Mouse (Mus musculus): Measurements from ENCODE around the gene Exosc10. TPM values are rescaled to one million over a fixed set of nuclear protein-coding genes. Genes with fewer than 3 reads are reported as not detected.

Gene Exosc10
- polyA plus RNA-seq, 1 experiment = 53.7 TPM

- no peaks in the 10 kb centered on the region for H3K79me3 ChIP-seq (ENCODE audit: low read depth)
- peaks cover 13% of the 10 kb centered on the region for H3K36me3 ChIP-seq (ENCODE audit: control insufficient read depth, insufficient read depth)
- H3ac ChIP-seq (ENCODE audit: control insufficient read depth, insufficient read length, low read depth) = no peak overlapping the region
- TF ChIP-seq FOSL1 (IDR thresholded peaks at IDR 0.05; ENCODE audit: insufficient read depth, low read length, poor library complexity, severe bottlenecking) (no peak), MYOG (IDR thresholded peaks at IDR 0.05; ENCODE audit: control insufficient read depth, extremely low read depth, insufficient read length) (no peak), CEBPB (IDR thresholded peaks at IDR 0.05; ENCODE audit: low read depth) (no peak), USF1 (IDR thresholded peaks at IDR 0.05; ENCODE audit: low read depth) (no peak)
- no peaks in the 10 kb centered on the region for H3K79me2 ChIP-seq (ENCODE audit: control insufficient read depth, insufficient read depth)
- H3K27me3 ChIP-seq (ENCODE audit: control insufficient read depth, insufficient read depth, insufficient read length) = no peaks in the 10 kb centered on the region
- no peak overlapping the region for H3K4me3 ChIP-seq (ENCODE audit: insufficient read depth, poor library complexity, severe bottlenecking)
Observed at GRCm38 (mm10) chr4:148515313-148515712, 42.9 kb upstream of the Exosc10 start.

GRCm38 (mm10) chr4:148517809-148518208 is 40.4 kb upstream of the Exosc10 start:
- no peak overlapping the region for H3K4me3 ChIP-seq (ENCODE audit: insufficient read depth, poor library complexity, severe bottlenecking)
- H3K27me3 ChIP-seq (ENCODE audit: control insufficient read depth, insufficient read depth, insufficient read length) = no peaks in the 10 kb centered on the region
- peaks cover 13% of the 10 kb centered on the region for H3K36me3 ChIP-seq (ENCODE audit: control insufficient read depth, insufficient read depth)
- TF ChIP-seq FOSL1 (IDR thresholded peaks at IDR 0.05; ENCODE audit: insufficient read depth, low read length, poor library complexity, severe bottlenecking) = no peak
- TF ChIP-seq MAX (IDR thresholded peaks at IDR 0.05) = no peak
- TF ChIP-seq MYOD1 (IDR thresholded peaks at IDR 0.05; ENCODE audit: control insufficient read depth, insufficient read length, low read depth) = no peak
- TF ChIP-seq CTCF (IDR thresholded peaks at IDR 0.05; ENCODE audit: control insufficient read depth, insufficient read depth, insufficient read length) = no peak
- no peak for TF ChIP-seq CEBPB (IDR thresholded peaks at IDR 0.05; ENCODE audit: low read depth)
- TF ChIP-seq USF1 (IDR thresholded peaks at IDR 0.05; ENCODE audit: low read depth) = no peak
- no peak for TF ChIP-seq MYOG (IDR thresholded peaks at IDR 0.05; ENCODE audit: control insufficient read depth, extremely low read depth, insufficient read length)
- H3K79me2 ChIP-seq (ENCODE audit: control insufficient read depth, insufficient read depth) = no peaks in the 10 kb centered on the region
- H3K79me3 ChIP-seq (ENCODE audit: low read depth) = no peaks in the 10 kb centered on the region
- H3ac ChIP-seq (ENCODE audit: control insufficient read depth, insufficient read length, low read depth) = no peak overlapping the region

- TF ChIP-seq FOSL1 (IDR thresholded peaks at IDR 0.05; ENCODE audit: insufficient read depth, low read length, poor library complexity, severe bottlenecking) (no peak), USF1 (IDR thresholded peaks at IDR 0.05; ENCODE audit: low read depth) (no peak), CEBPB (IDR thresholded peaks at IDR 0.05; ENCODE audit: low read depth) (no peak), MAX (IDR thresholded peaks at IDR 0.05) (no peak), CTCF (IDR thresholded peaks at IDR 0.05; ENCODE audit: control insufficient read depth, insufficient read depth, insufficient read length) (no peak), MYOD1 (IDR thresholded peaks at IDR 0.05; ENCODE audit: control insufficient read depth, insufficient read length, low read depth) (no peak), MYOG (IDR thresholded peaks at IDR 0.05; ENCODE audit: control insufficient read depth, extremely low read depth, insufficient read length) (no peak)
- Histone ChIP-seq H3K79me2 (ENCODE audit: control insufficient read depth, insufficient read depth) (no peaks in the 10 kb centered on the region), H3K36me3 (ENCODE audit: control insufficient read depth, insufficient read depth) (peaks cover 13% of the 10 kb centered on the region), H3K4me3 (ENCODE audit: insufficient read depth, poor library complexity, severe bottlenecking) (no peak overlapping the region), H3ac (ENCODE audit: control insufficient read depth, insufficient read length, low read depth) (no peak overlapping the region), H3K79me3 (ENCODE audit: low read depth) (no peaks in the 10 kb centered on the region), H3K27me3 (ENCODE audit: control insufficient read depth, insufficient read depth, insufficient read length) (no peaks in the 10 kb centered on the region)
Observed at GRCm38 (mm10) chr4:148518235-148518795, 39.9 kb upstream of the Exosc10 start.

- no peaks in the 10 kb centered on the region for H3K27me3 ChIP-seq (ENCODE audit: control insufficient read depth, insufficient read depth, insufficient read length)
- TF ChIP-seq USF1 (IDR thresholded peaks at IDR 0.05; ENCODE audit: low read depth) (no peak), CTCF (IDR thresholded peaks at IDR 0.05; ENCODE audit: control insufficient read depth, insufficient read depth, insufficient read length) (no peak), CEBPB (IDR thresholded peaks at IDR 0.05; ENCODE audit: low read depth) (no peak), MYOD1 (IDR thresholded peaks at IDR 0.05; ENCODE audit: control insufficient read depth, insufficient read length, low read depth) (no peak), FOSL1 (IDR thresholded peaks at IDR 0.05; ENCODE audit: insufficient read depth, low read length, poor library complexity, severe bottlenecking) (no peak), MYOG (IDR thresholded peaks at IDR 0.05; ENCODE audit: control insufficient read depth, extremely low read depth, insufficient read length) (no peak), MAX (IDR thresholded peaks at IDR 0.05) (no peak)
- H3K36me3 ChIP-seq (ENCODE audit: control insufficient read depth, insufficient read depth) = peaks cover 25% of the 10 kb centered on the region
- no peaks in the 10 kb centered on the region for H3K79me3 ChIP-seq (ENCODE audit: low read depth)
- no peaks in the 10 kb centered on the region for H3K79me2 ChIP-seq (ENCODE audit: control insufficient read depth, insufficient read depth)
- H3ac ChIP-seq (ENCODE audit: control insufficient read depth, insufficient read length, low read depth) = no peak overlapping the region
- H3K4me3 ChIP-seq (ENCODE audit: insufficient read depth, poor library complexity, severe bottlenecking) = no peak overlapping the region
Observed at GRCm38 (mm10) chr4:148523538-148523937, 34.7 kb upstream of the Exosc10 start.

GRCm38 (mm10) chr4:148527158-148527910 is 30.9 kb upstream of the Exosc10 start:
- no peaks in the 10 kb centered on the region for H3K27me3 ChIP-seq (ENCODE audit: control insufficient read depth, insufficient read depth, insufficient read length)
- H3K79me3 ChIP-seq (ENCODE audit: low read depth) = no peaks in the 10 kb centered on the region
- H3ac ChIP-seq (ENCODE audit: control insufficient read depth, insufficient read length, low read depth) = no peak overlapping the region
- TF ChIP-seq MAX (IDR thresholded peaks at IDR 0.05) (no peak), FOSL1 (IDR thresholded peaks at IDR 0.05; ENCODE audit: insufficient read depth, low read length, poor library complexity, severe bottlenecking) (no peak), CTCF (IDR thresholded peaks at IDR 0.05; ENCODE audit: control insufficient read depth, insufficient read depth, insufficient read length) (no peak), USF1 (IDR thresholded peaks at IDR 0.05; ENCODE audit: low read depth) (no peak)
- H3K36me3 ChIP-seq (ENCODE audit: control insufficient read depth, insufficient read depth) = peaks cover 26% of the 10 kb centered on the region
- no peaks in the 10 kb centered on the region for H3K79me2 ChIP-seq (ENCODE audit: control insufficient read depth, insufficient read depth)
- no peak overlapping the region for H3K4me3 ChIP-seq (ENCODE audit: insufficient read depth, poor library complexity, severe bottlenecking)
